Mouse (Mus musculus): ENCODE measurements around the gene Upk2. TPM values are rescaled to one million over a fixed set of nuclear protein-coding genes. Genes with fewer than 3 reads are reported as not detected.
"Not testable (repeated sequence)": the region's sequence is repeated elsewhere in the genome, so short reads cannot be mapped to it uniquely, and the experiment has no call there.

Upk2 gene
- total RNA-seq, 2 experiments from 2014 or later = not detected

GRCm38 (mm10) chr9:44468800-44469199 lies 14.0 kb upstream of the Upk2 start:
- DNase-seq (ENCODE audit: low spot score in 2 of 2) = no peak

GRCm38 (mm10) chr9:44468224-44468623 lies 13.4 kb upstream of the Upk2 start:
- DNase-seq (ENCODE audit: low spot score in 2 of 2) = no peak

- no peak for DNase-seq (ENCODE audit: low spot score in 2 of 2)
Measured at GRCm38 (mm10) chr9:44461950-44462349, 7.2 kb upstream of the Upk2 start.

GRCm38 (mm10) chr9:44457035-44457742 lies 2.4 kb upstream of the Upk2 start:
- peak; percentile 85 to 88 for DNase-seq (ENCODE audit: low spot score in 2 of 2)

- DNase-seq (ENCODE audit: low spot score in 2 of 2) = peak; percentile 89 to 94
Measured at GRCm38 (mm10) chr9:44454132-44454890, 465 bp downstream of the Upk2 start.

- no peak for DNase-seq (ENCODE audit: low spot score in 2 of 2)
Measured at GRCm38 (mm10) chr9:44450387-44450786, 4.4 kb downstream of the Upk2 start.

- not testable (repeated sequence) for DNase-seq (ENCODE audit: low spot score in 2 of 2)
Measured at GRCm38 (mm10) chr9:44444402-44445025, 10.3 kb downstream of the Upk2 start.

- no peak for DNase-seq (ENCODE audit: low spot score in 2 of 2)
Measured at GRCm38 (mm10) chr9:44440961-44441360, 13.8 kb downstream of the Upk2 start, which contains the start of gene Foxr1. Gene Foxr1, minus strand, starts transcription at chr9:44441136.

- DNase-seq (ENCODE audit: low spot score in 2 of 2) = no peak
Measured at GRCm38 (mm10) chr9:44435747-44436146, 19.0 kb downstream of the Upk2 start.

GRCm38 (mm10) chr9:44432577-44433185 lies 22.1 kb downstream of the Upk2 start:
- no peak for DNase-seq (ENCODE audit: low spot score in 2 of 2)

- DNase-seq (ENCODE audit: low spot score in 2 of 2) = no peak
Measured at GRCm38 (mm10) chr9:44423576-44423975, 31.2 kb downstream of the Upk2 start.

- DNase-seq (ENCODE audit: low spot score in 2 of 2) = no peak
Measured at GRCm38 (mm10) chr9:44420280-44420898, 34.4 kb downstream of the Upk2 start.

GRCm38 (mm10) chr9:44419730-44420129 lies 35.0 kb downstream of the Upk2 start:
- not testable (repeated sequence) for DNase-seq (ENCODE audit: low spot score in 2 of 2)

GRCm38 (mm10) chr9:44418519-44419385 lies 36.0 kb downstream of the Upk2 start, which contains the start of gene Ccdc84:
Gene Ccdc84, minus strand, starts transcription at chr9:44418569.
- DNase-seq (ENCODE audit: low spot score in 2 of 2) = no peak

GRCm38 (mm10) chr9:44417892-44418363 lies 36.8 kb downstream of the Upk2 start:
- peak; percentile 97 for DNase-seq (ENCODE audit: low spot score in 2 of 2)

- no peak for DNase-seq (ENCODE audit: low spot score in 2 of 2)
Measured at GRCm38 (mm10) chr9:44417156-44417891, 37.5 kb downstream of the Upk2 start.

GRCm38 (mm10) chr9:44412781-44413180 lies 42.0 kb downstream of the Upk2 start:
- DNase-seq (ENCODE audit: low spot score in 2 of 2) = no peak

- DNase-seq (ENCODE audit: low spot score in 2 of 2) = no peak
Measured at GRCm38 (mm10) chr9:44412306-44412705, 42.5 kb downstream of the Upk2 start.

GRCm38 (mm10) chr9:44411601-44412130 lies 43.1 kb downstream of the Upk2 start:
- no peak for DNase-seq (ENCODE audit: low spot score in 2 of 2)

Measured in left cerebral cortex, adult 18-20 months (tissue).